Mouse (Mus musculus): ENCODE data around the gene Kcnf1. TPM values are rescaled to one million over a fixed set of nuclear protein-coding genes. Genes with fewer than 3 reads are reported as not detected.
"Not testable (repeated sequence)": the region's sequence is repeated elsewhere in the genome, so short reads cannot be mapped to it uniquely, and the experiment has no call there.

Gene Kcnf1
- polyA plus RNA-seq, 1 experiment from 2014 or later = 1.3 TPM

DNA sequence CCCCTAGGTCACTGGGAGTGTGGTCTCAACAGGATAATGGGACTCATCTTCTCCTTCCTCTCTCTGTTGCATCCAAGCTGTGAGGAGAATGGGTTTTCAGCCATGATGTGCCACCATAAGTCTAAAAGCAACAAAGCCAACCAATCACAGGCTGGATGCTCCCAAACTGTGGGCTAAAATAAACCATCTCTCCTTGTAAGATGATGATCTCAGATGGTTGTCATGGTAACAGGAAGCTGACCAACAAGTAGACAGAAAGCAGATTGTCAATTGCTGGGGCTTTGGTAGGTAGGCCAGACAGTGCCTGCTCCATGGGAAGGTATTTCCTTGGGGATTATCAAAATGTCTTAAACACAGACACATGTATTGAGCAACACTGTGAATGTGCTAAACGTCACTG is 20.9 kb downstream of the Kcnf1 start:
- no peak overlapping the region for H3K27ac ChIP-seq
- 87% methylated on average over 1 of the region's 1 CpGs for WGBS
- no peak overlapping the region for H3K4me2 ChIP-seq (replicated peaks)
- H3K4me1 ChIP-seq = no peaks in the 10 kb centered on the region
- no peaks in the 10 kb centered on the region for H3K27me3 ChIP-seq (replicated peaks)
- H3K4me3 ChIP-seq = no peak overlapping the region
- H3K36me3 ChIP-seq = no peaks in the 10 kb centered on the region
- no peaks in the 10 kb centered on the region for H3K9me3 ChIP-seq
- no peak overlapping the region for H3K9ac ChIP-seq
- no peak for ATAC-seq (ENCODE audit: low FRiP score, low read depth)

DNA sequence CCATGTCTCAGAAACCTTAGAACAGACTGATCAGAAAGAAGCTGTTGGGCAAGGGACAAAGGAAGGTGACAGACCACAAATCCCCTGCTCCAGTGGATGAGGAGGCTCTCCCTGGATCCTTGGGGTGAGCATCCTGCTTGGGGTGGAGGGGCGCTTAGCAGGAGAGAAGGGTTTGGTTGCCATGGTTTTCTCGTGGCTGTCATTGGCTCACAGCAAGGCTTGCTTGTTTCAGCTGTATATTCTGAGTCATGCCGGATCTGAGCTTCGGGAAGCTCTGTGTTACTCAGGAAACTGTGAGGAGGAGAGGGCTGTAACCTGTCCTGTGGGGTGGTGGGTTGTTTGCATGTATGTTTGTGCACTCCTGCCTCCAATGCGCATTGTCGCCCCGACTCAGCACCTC is 23.8 kb downstream of the Kcnf1 start:
- no peak overlapping the region for H3K27ac ChIP-seq
- no peaks in the 10 kb centered on the region for H3K36me3 ChIP-seq
- no peak for ATAC-seq (ENCODE audit: low FRiP score, low read depth)
- no peaks in the 10 kb centered on the region for H3K27me3 ChIP-seq (replicated peaks)
- H3K9me3 ChIP-seq = no peaks in the 10 kb centered on the region
- H3K9ac ChIP-seq = no peak overlapping the region
- no peak overlapping the region for H3K4me2 ChIP-seq (replicated peaks)
- H3K4me1 ChIP-seq = no peaks in the 10 kb centered on the region
- WGBS = 77% methylated on average over 7 of the region's 7 CpGs
- H3K4me3 ChIP-seq = no peak overlapping the region

- no peaks in the 10 kb centered on the region for H3K4me1 ChIP-seq
- no peaks in the 10 kb centered on the region for H3K36me3 ChIP-seq
- no peak for ATAC-seq (ENCODE audit: low FRiP score, low read depth)
- H3K9me3 ChIP-seq = no peaks in the 10 kb centered on the region
- H3K27me3 ChIP-seq (replicated peaks) = no peaks in the 10 kb centered on the region
- no peak overlapping the region for H3K9ac ChIP-seq
- H3K4me3 ChIP-seq = no peak overlapping the region
- no peak overlapping the region for H3K4me2 ChIP-seq (replicated peaks)
- no peak overlapping the region for H3K27ac ChIP-seq
- 72% methylated on average over 10 of the region's 10 CpGs for WGBS
These were observed 27.8 kb downstream of the Kcnf1 start for GRCm38 (mm10) chr12:17148920-17149319.

DNA sequence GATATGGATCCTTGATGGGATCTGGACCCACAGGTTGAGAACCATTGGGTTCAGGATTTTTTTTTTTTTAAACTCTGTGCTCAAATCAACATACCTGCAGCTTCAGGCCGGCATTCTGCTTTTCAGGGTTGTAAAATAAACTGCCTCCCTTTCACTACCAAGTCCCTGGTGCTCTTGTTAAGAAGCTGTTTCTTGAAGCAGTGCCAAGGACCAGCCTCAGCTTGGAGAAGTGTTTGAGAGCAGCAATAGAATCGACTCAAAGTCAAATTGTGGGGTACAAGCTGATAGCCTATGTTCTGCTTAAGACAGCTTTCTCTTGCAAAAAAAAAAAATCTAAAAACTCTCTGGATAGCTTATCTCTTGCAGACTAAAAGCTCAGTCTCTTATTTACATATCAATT is 34.9 kb downstream of the Kcnf1 start:
- ATAC-seq (ENCODE audit: low FRiP score, low read depth) = no peak
- no peak overlapping the region for H3K9ac ChIP-seq
- H3K36me3 ChIP-seq = no peaks in the 10 kb centered on the region
- 24% methylated on average over 2 of the region's 2 CpGs for WGBS
- H3K27ac ChIP-seq = no peak overlapping the region
- no peaks in the 10 kb centered on the region for H3K27me3 ChIP-seq (replicated peaks)
- no peaks in the 10 kb centered on the region for H3K9me3 ChIP-seq
- no peak overlapping the region for H3K4me3 ChIP-seq
- H3K4me1 ChIP-seq = no peaks in the 10 kb centered on the region
- no peak overlapping the region for H3K4me2 ChIP-seq (replicated peaks)

DNA sequence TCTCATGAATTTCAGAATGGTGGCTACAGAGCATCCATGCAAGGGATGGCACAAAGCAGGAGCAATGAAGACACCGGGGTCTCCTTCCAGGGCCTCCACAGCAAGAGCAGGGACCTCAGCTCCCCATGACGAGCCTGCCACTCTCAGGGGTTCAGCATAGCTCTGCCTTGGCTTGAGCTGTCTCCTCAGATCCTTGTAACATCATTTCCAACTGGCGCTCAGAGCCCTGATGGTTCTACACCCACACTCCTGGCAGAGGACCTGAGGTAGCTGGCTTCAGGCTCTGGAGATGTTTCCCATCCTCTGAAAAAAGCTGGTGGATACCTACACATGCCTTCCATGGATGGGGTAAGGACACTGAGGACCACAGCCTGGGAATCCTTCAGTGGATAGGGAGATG is 36.3 kb downstream of the Kcnf1 start:
- H3K9me3 ChIP-seq = no peaks in the 10 kb centered on the region
- no peaks in the 10 kb centered on the region for H3K4me1 ChIP-seq
- H3K4me3 ChIP-seq = no peak overlapping the region
- H3K27ac ChIP-seq = no peak overlapping the region
- H3K4me2 ChIP-seq (replicated peaks) = no peak overlapping the region
- H3K36me3 ChIP-seq = no peaks in the 10 kb centered on the region
- ATAC-seq (ENCODE audit: low FRiP score, low read depth) = no peak
- 91% methylated on average over 3 of the region's 3 CpGs for WGBS
- H3K9ac ChIP-seq = no peak overlapping the region
- no peaks in the 10 kb centered on the region for H3K27me3 ChIP-seq (replicated peaks)

DNA sequence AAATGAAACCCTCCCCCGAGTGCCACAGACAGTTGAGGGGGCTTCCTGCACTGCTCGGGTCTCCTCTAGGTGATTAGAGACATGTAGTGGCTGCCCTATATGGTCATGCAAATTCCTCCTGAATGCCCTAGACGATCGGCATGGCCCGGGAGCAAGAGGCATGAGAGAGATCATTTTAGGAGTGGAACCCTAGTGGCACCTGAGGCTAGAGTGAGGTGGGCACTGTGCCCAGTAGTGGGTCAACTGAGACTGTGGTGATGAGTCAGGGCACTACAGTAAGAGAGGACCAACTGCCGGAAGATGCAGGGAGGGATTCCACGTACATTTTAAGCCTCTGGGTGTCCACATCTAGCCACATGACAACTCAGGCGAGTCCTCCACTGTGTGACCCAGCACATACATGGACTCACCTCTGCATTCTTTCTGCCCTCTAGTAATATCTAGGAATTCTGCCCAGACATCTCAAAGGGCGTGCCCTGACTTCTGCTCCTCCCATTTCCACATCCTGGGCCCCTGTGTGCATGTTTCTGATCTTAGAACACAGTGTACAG is 42.1 kb downstream of the Kcnf1 start:
- H3K4me2 ChIP-seq (replicated peaks) = no peak overlapping the region
- no peaks in the 10 kb centered on the region for H3K36me3 ChIP-seq
- no peaks in the 10 kb centered on the region for H3K4me1 ChIP-seq
- H3K4me3 ChIP-seq = no peak overlapping the region
- H3K27ac ChIP-seq = no peak overlapping the region
- no peaks in the 10 kb centered on the region for H3K27me3 ChIP-seq (replicated peaks)
- WGBS = 82% methylated on average over 9 of the region's 9 CpGs
- no peak for ATAC-seq (ENCODE audit: low FRiP score, low read depth)
- H3K9ac ChIP-seq = no peak overlapping the region
- no peaks in the 10 kb centered on the region for H3K9me3 ChIP-seq

- no peaks in the 10 kb centered on the region for H3K9me3 ChIP-seq
- no peak overlapping the region for H3K27ac ChIP-seq
- WGBS = 75% methylated on average over 8 of the region's 8 CpGs
- no peak overlapping the region for H3K4me2 ChIP-seq (replicated peaks)
- ATAC-seq (ENCODE audit: low FRiP score, low read depth) = no peak
- H3K9ac ChIP-seq = no peak overlapping the region
- no peaks in the 10 kb centered on the region for H3K27me3 ChIP-seq (replicated peaks)
- H3K4me3 ChIP-seq = no peak overlapping the region
- H3K4me1 ChIP-seq = no peaks in the 10 kb centered on the region
- no peaks in the 10 kb centered on the region for H3K36me3 ChIP-seq
These were observed 44.4 kb downstream of the Kcnf1 start for GRCm38 (mm10) chr12:17132243-17132642.

- Histone ChIP-seq H3K4me2 (replicated peaks) (no peak overlapping the region), H3K27me3 (replicated peaks) (no peaks in the 10 kb centered on the region), H3K27ac (no peak overlapping the region), H3K9me3 (no peaks in the 10 kb centered on the region), H3K4me3 (no peak overlapping the region), H3K4me1 (no peaks in the 10 kb centered on the region), H3K9ac (no peak overlapping the region), H3K36me3 (no peaks in the 10 kb centered on the region)
- no peak for ATAC-seq (ENCODE audit: low FRiP score, low read depth)
- WGBS = 89% methylated on average over 10 of the region's 10 CpGs
These were observed 45.1 kb downstream of the Kcnf1 start for GRCm38 (mm10) chr12:17131563-17131962.

DNA sequence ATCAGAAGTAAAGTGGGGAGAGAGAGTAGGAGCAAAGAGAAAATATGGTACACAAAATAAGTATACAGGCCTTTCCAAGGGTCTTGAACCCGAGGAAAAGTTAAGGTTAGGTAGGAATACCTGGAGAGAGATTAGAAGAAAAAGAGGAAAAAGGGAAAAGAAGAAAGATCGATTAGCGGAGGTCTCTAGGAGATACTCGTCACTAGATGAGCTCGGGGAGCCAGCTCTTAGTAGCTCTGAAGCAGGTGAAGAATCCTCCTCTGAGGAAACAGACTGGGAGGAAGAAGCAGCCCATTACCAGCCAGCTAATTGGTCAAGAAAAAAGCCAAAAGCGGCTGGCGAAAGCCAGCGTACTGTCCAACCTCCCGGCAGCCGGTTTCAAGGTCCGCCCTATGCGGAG is 53.8 kb downstream of the Kcnf1 start:
- 95% methylated on average over 9 of the region's 12 CpGs for WGBS

More for the DNA sequence above, 53.8 kb downstream of the Kcnf1 start:
- not testable (repeated sequence) for H3K4me3 ChIP-seq; ATAC-seq (ENCODE audit: low FRiP score, low read depth); H3K9me3 ChIP-seq; H3K4me1 ChIP-seq; H3K4me2 ChIP-seq (replicated peaks); H3K36me3 ChIP-seq; H3K27me3 ChIP-seq (replicated peaks); H3K9ac ChIP-seq; H3K27ac ChIP-seq

Other genes starting within 250 kb of the Kcnf1 start
- 2.3 and 3.0 TPM in 2 replicates for gene Pqlc3, start 176.5 kb downstream of the Kcnf1 start, polyA plus RNA-seq (2016; fragmentation: Nextera tagmentation; extraction: Ambion mirVana)
- 0.41 and 1.2 TPM in 2 replicates for gene 2410004P03Rik, start 165.2 kb downstream of the Kcnf1 start, polyA plus RNA-seq (2016; fragmentation: Nextera tagmentation; extraction: Ambion mirVana)
- gene Pdia6, start 89.7 kb upstream of the Kcnf1 start, polyA plus RNA-seq (2016; fragmentation: Nextera tagmentation; extraction: Ambion mirVana) = 456 and 462 TPM in 2 replicates
- 0.37 and 0.42 TPM in 2 replicates for gene Atp6v1c2, start 152.5 kb upstream of the Kcnf1 start, polyA plus RNA-seq (2016; fragmentation: Nextera tagmentation; extraction: Ambion mirVana)
- gene Nol10, start 171.6 kb upstream of the Kcnf1 start, polyA plus RNA-seq (2016; fragmentation: Nextera tagmentation; extraction: Ambion mirVana) = 28.6 and 29.9 TPM in 2 replicates